7 mouse cellular contexts compared by ENCODE assay signal in genomic region chr5:134098341-134098902, GRCm38 (mm10). TPM values are rescaled to one million over a fixed set of nuclear protein-coding genes. Genes with fewer than 3 reads are reported as not detected.
A peak's percentile ranks its signal among the peaks of the same experiment; 100 is the strongest.
DNase-seq lines count a peak whose midpoint lies in the region; ATAC-seq and TF ChIP-seq lines count a peak whose summit lies in the region.

No protein-coding gene starts in this region.

- TF ChIP-seq CTCF in ES-Bruce4 (IDR thresholded peaks at IDR 0.05; ENCODE audit: low read depth, low read length) = no peak

- H3K9me3 ChIP-seq in ES-Bruce4 (replicated peaks; ENCODE audit: control insufficient read depth, insufficient read depth, low read length, poor library complexity, severe bottlenecking) = no peaks in the 10 kb centered on the region
- H3K9me3 ChIP-seq in intestine, embryonic 14.5 days (ENCODE audit: control insufficient read depth, low read length) = no peaks in the 10 kb centered on the region
- H3K9me3 ChIP-seq in liver, embryonic 15.5 days (replicated peaks) = no peaks in the 10 kb centered on the region

- TF ChIP-seq POLR2A in ES-Bruce4 (IDR thresholded peaks at IDR 0.05; ENCODE audit: insufficient read depth, low read length) = no peak

- H3K27me3 ChIP-seq in ES-Bruce4 (ENCODE audit: control insufficient read depth, insufficient read depth, low read length, poor library complexity, severe bottlenecking) = no peaks in the 10 kb centered on the region
- no peaks in the 10 kb centered on the region for H3K27me3 ChIP-seq in intestine, embryonic 14.5 days (replicated peaks; ENCODE audit: control insufficient read depth, insufficient read depth, low read length)
- peaks cover 22% of the 10 kb centered on the region for H3K27me3 ChIP-seq in liver, embryonic 15.5 days

- H3K4me3 ChIP-seq in ES-Bruce4 (ENCODE audit: low read depth, low read length) = peak overlapping the region; percentile 36
- H3K4me3 ChIP-seq in intestine, embryonic 14.5 days (ENCODE audit: low read depth, low read length) = peak overlapping the region; percentile 71
- H3K4me3 ChIP-seq in liver, embryonic 15.5 days (replicated peaks) = peak overlapping the region; percentile 58

- H3K27ac ChIP-seq in ES-Bruce4 (ENCODE audit: insufficient read depth, low read length) = no peak overlapping the region
- H3K27ac ChIP-seq in intestine, embryonic 14.5 days (ENCODE audit: low read depth) = no peak overlapping the region
- no peak overlapping the region for H3K27ac ChIP-seq in liver, embryonic 15.5 days (replicated peaks)

- 52% methylated on average over 13 of the region's 13 CpGs for WGBS in intestine, embryonic 14.5 days
- 33% methylated on average over 13 of the region's 13 CpGs for WGBS in liver, embryonic 15.5 days (ENCODE audit: insufficient replicate concordance)

- DNase-seq in intestine, embryonic 14.5 days (ENCODE audit: low spot score) = no peak
- no peak for DNase-seq in right cerebral cortex, postnatal 10 days (ENCODE audit: low spot score in 2 of 2)

- H3K36me3 ChIP-seq in ES-Bruce4 (ENCODE audit: control insufficient read depth, insufficient read depth, low read length, poor library complexity, severe bottlenecking) = no peaks in the 10 kb centered on the region
- no peaks in the 10 kb centered on the region for H3K36me3 ChIP-seq in intestine, embryonic 14.5 days (ENCODE audit: control insufficient read depth, insufficient read depth, low read length)
- no peaks in the 10 kb centered on the region for H3K36me3 ChIP-seq in liver, embryonic 15.5 days (replicated peaks)

- H3K4me1 ChIP-seq in ES-Bruce4 (ENCODE audit: control insufficient read depth, insufficient read depth, low read length) = peaks cover 3% of the 10 kb centered on the region
- peaks cover 15% of the 10 kb centered on the region; the same call in 1 of the 2 replicates for H3K4me1 ChIP-seq in intestine, embryonic 14.5 days (replicated peaks; ENCODE audit: control insufficient read depth, insufficient read depth, low read length)
- H3K4me1 ChIP-seq in liver, embryonic 15.5 days (replicated peaks) = peaks cover 6% of the 10 kb centered on the region

- H3K9ac ChIP-seq in ES-Bruce4 (ENCODE audit: low read depth, poor library complexity, severe bottlenecking) = peak overlapping the region; percentile 79
- peak overlapping the region; percentile 53 for H3K9ac ChIP-seq in intestine, embryonic 14.5 days (ENCODE audit: low read length)
- H3K9ac ChIP-seq in liver, embryonic 15.5 days = no peak overlapping the region

- peak overlapping the region; percentile 88 for H3K4me2 ChIP-seq in intestine, embryonic 14.5 days (ENCODE audit: low read length)
- peak overlapping the region; percentile 83 for H3K4me2 ChIP-seq in liver, embryonic 15.5 days

- 0 out of 2 replicates have a peak, but pooled peaks have one; percentile 0 for ATAC-seq in common myeloid progenitor, adult 5-6 weeks (replicated peaks; ENCODE audit: low read depth, poor library complexity, severe bottlenecking)
- ATAC-seq in intestine, embryonic 14.5 days (replicated peaks; ENCODE audit: low FRiP score, low TSS enrichment, low read depth) = no peak
- ATAC-seq in liver, embryonic 15.5 days (ENCODE audit: insufficient read depth) = no peak
- ATAC-seq in frontal cortex, adult (ENCODE audit: low TSS enrichment) = no peak
- no peak for ATAC-seq in activated CD4-positive, CD25-positive, alpha-beta regulatory T cell, adult 4 months

- no peak for TF ChIP-seq EP300 in ES-Bruce4 (IDR thresholded peaks at IDR 0.05; ENCODE audit: insufficient read depth, low read depth, low read length)

RNA-seq across cellular contexts. Expression of gene Castor2, which starts 1.1 kb away (rescaled TPM):
- 11.1 and 13.5 TPM in 2 replicates for polyA plus RNA-seq in ES-Bruce4 (2011; ENCODE audit: insufficient read depth, insufficient read length, low read depth, missing spikeins)
- total RNA-seq in common myeloid progenitor, adult 5-6 weeks (2017) = 1.0 and 1.8 TPM in 2 replicates
- 6.2 and 7.2 TPM in 2 replicates for polyA plus RNA-seq in intestine, embryonic 14.5 days (2014; fragmentation: Nextera tagmentation; extraction: Ambion mirVana)
- 0.45 and 0.54 TPM in 2 replicates for polyA plus RNA-seq in liver, embryonic 15.5 days (2015; fragmentation: Nextera tagmentation; extraction: Ambion mirVana)
- 1 to 10 TPM; 4.3 to 4.6 TPM for polyA plus RNA-seq in activated CD4-positive, CD25-positive, alpha-beta regulatory T cell, adult 4 months (2017; shearing (Covaris generic))
